Mouse (Mus musculus) thymus, adult 2 months (tissue): ENCODE data around the gene Cyth2. TPM values are rescaled to one million over a fixed set of nuclear protein-coding genes. Genes with fewer than 3 reads are reported as not detected.

Experiments used
- DNase-seq: peaks from one replicate; pipeline ENCODE4 v3.0.0; 2021
- H3K27ac ChIP-seq: fragments of 200-500 bp; 2 replicates; pipeline ENCODE4 v1.5.1; 2012; ENCODE audit warnings: low read length, control low read depth; ENCODE audit not compliant: control insufficient read depth, insufficient read depth
- H3K27me3 ChIP-seq: fragments of 200-500 bp; 2 replicates; pipeline ENCODE4 v1.6.1; 2012; ENCODE audit warnings: mild to moderate bottlenecking, low read length, moderate library complexity, mixed read lengths; ENCODE audit not compliant: control insufficient read depth, insufficient read depth
- H3K36me3 ChIP-seq: fragments of 200-500 bp; 2 replicates; pipeline ENCODE4 v1.6.1; 2012; ENCODE audit warnings: mild to moderate bottlenecking, low read length, moderate library complexity; ENCODE audit not compliant: control insufficient read depth, insufficient read depth
- H3K4me1 ChIP-seq: fragments of 200-500 bp; replicated peaks from 2 replicates; pipeline ENCODE4 v1.6.1; 2012; ENCODE audit warnings: low read length; ENCODE audit not compliant: control insufficient read depth, insufficient read depth
- H3K4me3 ChIP-seq: fragments of 200-500 bp; 2 replicates; pipeline ENCODE4 v1.5.1; 2012; ENCODE audit warnings: mild to moderate bottlenecking, low read length, control low read depth, moderate library complexity; ENCODE audit not compliant: control insufficient read depth, insufficient read depth
- CTCF ChIP-seq: fragments of 200-500 bp; IDR thresholded peaks from 2 replicates; pipeline ENCODE4 v1.5.1; 2012; ENCODE audit warnings: mild to moderate bottlenecking, control low read depth, low read length, moderate library complexity, borderline replicate concordance; ENCODE audit not compliant: control insufficient read depth, poor library complexity, insufficient read depth; ENCODE audit errors: extremely low read depth
- POLR2A ChIP-seq: fragments of 200-500 bp; IDR thresholded peaks from 2 replicates; pipeline ENCODE4 v1.6.1; 2012; ENCODE audit warnings: mild to moderate bottlenecking, low read length, control low read depth, moderate library complexity; ENCODE audit not compliant: control insufficient read depth, poor library complexity, insufficient read depth; ENCODE audit errors: extremely low read depth
- WGBS: fragments of 180-500 bp; shearing (Covaris S2); methylation state at CpG from one replicate; pipeline ENCODE4 v1.1.7; 2018; 5-methylcytosine and 5-hydroxymethylcytosine counted together
- polyA plus RNA-seq: library from polyadenylated mRNA; depleted of rRNA; stranded (reverse); fragments of >200 nt; gene quantifications from 2 replicates; pipeline ENCODE4 v1.2.3, GENCODE M21; 2012

Gene Cyth2
- polyA plus RNA-seq, 1 experiment = 65.8 TPM

DNA sequence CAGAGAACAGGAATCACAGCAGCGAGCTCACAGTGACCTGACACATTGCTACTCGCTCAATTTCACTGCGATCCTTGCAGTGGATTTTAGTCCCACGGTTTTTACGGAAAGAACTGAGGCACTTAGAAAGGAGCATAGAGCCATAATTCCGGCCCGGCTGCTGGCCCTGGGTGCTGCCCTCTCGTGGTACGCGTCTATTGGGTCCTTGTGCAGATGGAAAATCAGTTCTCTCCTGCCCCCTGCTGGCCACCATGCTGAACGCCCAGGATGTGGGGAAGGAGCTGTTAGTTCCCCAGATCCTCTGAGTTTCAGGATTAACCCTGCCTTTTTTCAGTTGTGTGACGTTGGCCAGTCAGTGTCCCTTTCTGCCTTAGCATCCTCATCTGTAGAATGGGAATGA is 13.0 kb downstream of the Cyth2 start:
- peak; percentile 91 for DNase-seq
- Histone ChIP-seq H3K4me1 (peaks cover 15% of the 10 kb centered on the region), H3K27me3 (peaks cover 15% of the 10 kb centered on the region; the same call in 1 of the 2 replicates), H3K36me3 (no peaks in the 10 kb centered on the region), H3K27ac (no peak overlapping the region), H3K4me3 (no peak overlapping the region)
- WGBS = under 1% methylated on average over 12 of the region's 12 CpGs
- TF ChIP-seq POLR2A (no peak), CTCF (peak; percentile 99)

DNA sequence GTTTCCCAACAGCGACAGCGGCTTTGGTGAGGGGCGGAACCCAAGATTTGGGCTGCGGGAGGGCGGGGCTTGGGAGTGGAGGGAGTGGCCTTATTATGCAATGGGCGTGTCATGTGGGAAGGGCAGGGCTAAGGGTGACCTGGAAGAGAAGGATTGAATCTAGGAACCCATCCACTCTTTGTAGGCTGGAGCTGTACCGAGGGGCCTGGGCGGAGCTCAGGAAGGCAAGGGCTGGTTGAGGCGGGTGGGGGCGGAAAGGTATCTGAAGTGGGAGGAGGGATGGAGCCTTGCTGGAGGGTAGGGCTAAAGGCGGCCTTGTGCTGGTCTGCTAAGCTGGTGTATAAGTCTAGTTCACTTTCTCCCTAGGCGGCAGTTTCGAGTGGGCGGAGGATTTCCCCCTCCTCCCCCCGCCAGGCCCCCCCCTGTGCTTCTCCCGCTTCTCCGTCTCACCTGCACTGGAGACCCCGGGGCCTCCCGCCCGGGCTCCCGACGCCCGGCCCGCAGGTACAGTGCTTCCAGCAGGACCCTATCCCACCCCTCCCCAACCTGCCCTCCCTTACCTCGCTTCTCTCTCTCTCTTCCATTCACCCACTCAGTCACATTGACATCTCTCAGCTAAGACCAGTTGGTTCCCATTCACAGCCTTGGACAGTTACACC is 13.7 kb downstream of the Cyth2 start:
- Histone ChIP-seq H3K27me3 (peaks cover 15% of the 10 kb centered on the region; the same call in 1 of the 2 replicates), H3K27ac (no peak overlapping the region), H3K36me3 (no peaks in the 10 kb centered on the region), H3K4me3 (peak overlapping the region; percentile 11; the same call in 1 of the 2 replicates), H3K4me1 (peaks cover 15% of the 10 kb centered on the region)
- TF ChIP-seq POLR2A = no peak
- no peak for TF ChIP-seq CTCF
- DNase-seq = no peak
- 3% methylated on average over 25 of the region's 25 CpGs for WGBS

DNA sequence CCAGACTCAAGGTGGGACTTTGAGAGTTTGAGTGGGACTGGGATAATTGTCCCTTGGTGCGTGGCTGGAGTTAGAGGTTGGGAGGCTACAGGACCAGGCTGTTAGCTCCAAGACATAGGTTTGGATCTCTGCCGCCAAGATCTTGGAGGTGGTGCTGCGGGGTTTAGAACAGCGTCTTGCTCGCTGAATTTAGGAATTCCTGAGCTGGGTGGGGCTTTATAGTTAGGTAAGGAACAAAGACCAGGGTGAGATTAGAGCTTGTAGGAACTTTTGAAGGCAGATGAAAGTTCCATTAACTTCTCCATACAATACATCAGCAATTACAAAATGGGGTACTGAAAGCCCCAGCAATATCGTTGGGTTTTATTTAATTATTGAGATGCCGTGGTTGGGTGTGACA is 14.4 kb downstream of the Cyth2 start:
- DNase-seq = no peak
- TF ChIP-seq POLR2A = no peak
- no peak for TF ChIP-seq CTCF
- WGBS = 51% methylated on average over 7 of the region's 7 CpGs
- Histone ChIP-seq H3K4me1 (peaks cover 15% of the 10 kb centered on the region), H3K36me3 (no peaks in the 10 kb centered on the region), H3K4me3 (no peak overlapping the region), H3K27me3 (peaks cover 15% of the 10 kb centered on the region; the same call in 1 of the 2 replicates), H3K27ac (no peak overlapping the region)

DNA sequence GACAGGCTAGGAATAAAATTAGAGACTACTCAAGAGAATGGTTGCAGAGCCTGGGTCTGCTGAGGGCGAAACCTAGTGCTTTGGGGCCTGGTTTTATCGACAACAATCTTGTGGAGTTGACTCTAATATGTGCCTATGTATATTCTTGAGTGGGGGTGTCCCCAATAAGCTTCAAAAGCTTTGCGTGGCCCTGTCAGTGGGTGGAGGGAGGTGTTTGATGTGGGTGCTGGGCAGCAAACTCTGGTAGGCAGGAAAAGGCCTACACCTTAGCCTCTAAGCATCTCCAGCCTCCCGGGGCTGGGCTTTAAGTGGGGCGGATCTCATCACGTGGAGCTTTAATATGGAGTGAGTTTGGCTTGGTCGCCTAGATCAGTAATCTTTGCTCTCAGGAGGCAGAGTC is 15.4 kb downstream of the Cyth2 start:
- TF ChIP-seq POLR2A = no peak
- TF ChIP-seq CTCF = no peak
- WGBS = 49% methylated on average over 7 of the region's 7 CpGs
- no peak overlapping the region for H3K4me3 ChIP-seq

DNA sequence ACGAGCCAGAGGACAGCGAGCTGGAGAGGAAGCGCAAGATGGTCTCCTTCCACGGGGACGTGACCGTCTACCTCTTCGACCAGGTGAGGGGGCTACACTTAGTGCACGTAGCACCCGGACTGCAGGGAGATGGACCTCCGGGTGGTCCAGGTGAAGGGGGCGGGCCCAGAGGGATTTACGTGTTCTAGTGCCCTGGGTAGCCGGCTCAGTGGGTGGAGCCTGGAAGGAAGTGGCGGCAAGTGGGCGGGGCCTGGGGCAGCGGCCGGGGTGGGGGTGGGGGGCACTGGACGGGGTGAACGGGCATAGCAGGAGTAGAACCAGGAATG is 15.9 kb downstream of the Cyth2 start:
- no peak for DNase-seq
- peak overlapping the region; percentile 33 for H3K4me3 ChIP-seq
- H3K4me1 ChIP-seq = peaks cover 15% of the 10 kb centered on the region
- no peaks in the 10 kb centered on the region for H3K36me3 ChIP-seq
- peaks cover 15% of the 10 kb centered on the region; the same call in 1 of the 2 replicates for H3K27me3 ChIP-seq
- no peak overlapping the region for H3K27ac ChIP-seq
- WGBS = 2% methylated on average over 19 of the region's 19 CpGs
- TF ChIP-seq POLR2A = no peak

More for the DNA sequence above, 15.4 kb downstream of the Cyth2 start:
- H3K27ac ChIP-seq = no peak overlapping the region
- H3K36me3 ChIP-seq = no peaks in the 10 kb centered on the region
- peaks cover 15% of the 10 kb centered on the region for H3K4me1 ChIP-seq
- no peak for DNase-seq
- H3K27me3 ChIP-seq = peaks cover 15% of the 10 kb centered on the region; the same call in 1 of the 2 replicates

DNA sequence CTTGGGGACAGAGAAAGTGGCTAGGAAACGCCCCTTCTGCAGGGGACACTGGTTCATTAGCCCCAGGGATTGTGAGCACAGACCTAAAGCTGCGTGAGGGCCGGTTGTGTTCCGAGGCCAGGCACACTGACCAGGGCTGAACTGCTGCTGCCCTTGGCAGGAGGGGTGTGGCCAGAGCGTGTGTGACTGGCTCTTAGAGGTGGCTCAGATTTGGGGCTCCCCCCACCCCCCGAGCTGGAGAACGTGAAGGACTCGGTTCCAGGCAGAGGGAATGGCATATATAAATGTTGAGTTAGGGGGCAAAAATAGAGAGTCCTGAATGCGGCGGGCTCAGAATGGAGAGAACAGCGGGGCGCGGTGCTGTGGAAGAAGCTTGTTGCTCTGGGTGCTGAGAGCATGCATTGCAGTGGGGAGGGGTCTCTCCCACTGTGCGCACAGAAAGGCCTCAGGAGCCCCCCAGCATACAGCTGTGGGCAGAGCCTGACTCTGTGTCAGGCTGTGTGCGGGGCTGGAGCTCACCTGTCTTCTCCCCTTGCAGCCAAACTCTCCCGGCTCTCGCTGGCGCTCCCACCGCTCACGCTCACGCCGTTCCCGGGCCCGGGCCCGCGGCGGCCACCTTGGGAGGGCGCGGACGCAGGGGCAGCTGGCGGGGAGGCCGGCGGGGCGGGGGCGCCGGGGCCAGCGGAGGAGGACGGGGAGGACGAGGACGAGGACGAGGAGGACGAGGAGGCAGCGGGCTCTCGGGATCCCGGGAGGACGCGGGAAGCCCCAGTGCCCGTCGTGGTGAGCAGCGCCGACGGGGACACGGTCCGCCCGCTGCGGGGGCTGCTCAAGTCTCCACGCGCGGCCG is 16.5 kb downstream of the Cyth2 start:
- DNase-seq = no peak
- 5% methylated on average over 60 of the region's 60 CpGs for WGBS
- Histone ChIP-seq H3K27ac (no peak overlapping the region), H3K4me1 (peaks cover 15% of the 10 kb centered on the region), H3K36me3 (no peaks in the 10 kb centered on the region), H3K27me3 (peaks cover 15% of the 10 kb centered on the region; the same call in 1 of the 2 replicates), H3K4me3 (peak overlapping the region; percentile 33)
- TF ChIP-seq POLR2A (no peak), CTCF (no peak)
